Mouse (Mus musculus) c-Kit-positive CD71-positive TER-119-negative erythroid progenitor cells, embryonic 14.5 days (primary cell): Measurements from ENCODE around the gene Ccdc182.

Source experiments
- DNase-seq: peaks from one replicate; pipeline ENCODE4 v3.0.0-alpha.2; 2013; ENCODE audit warnings: low read depth

Gene Ccdc182

GRCm38 (mm10) chr11:88293631-88294393 is at the start of gene Ccdc182:
TSS of gene Ccdc182 (plus strand) at chr11:88294058.
- no peak for DNase-seq

DNA sequence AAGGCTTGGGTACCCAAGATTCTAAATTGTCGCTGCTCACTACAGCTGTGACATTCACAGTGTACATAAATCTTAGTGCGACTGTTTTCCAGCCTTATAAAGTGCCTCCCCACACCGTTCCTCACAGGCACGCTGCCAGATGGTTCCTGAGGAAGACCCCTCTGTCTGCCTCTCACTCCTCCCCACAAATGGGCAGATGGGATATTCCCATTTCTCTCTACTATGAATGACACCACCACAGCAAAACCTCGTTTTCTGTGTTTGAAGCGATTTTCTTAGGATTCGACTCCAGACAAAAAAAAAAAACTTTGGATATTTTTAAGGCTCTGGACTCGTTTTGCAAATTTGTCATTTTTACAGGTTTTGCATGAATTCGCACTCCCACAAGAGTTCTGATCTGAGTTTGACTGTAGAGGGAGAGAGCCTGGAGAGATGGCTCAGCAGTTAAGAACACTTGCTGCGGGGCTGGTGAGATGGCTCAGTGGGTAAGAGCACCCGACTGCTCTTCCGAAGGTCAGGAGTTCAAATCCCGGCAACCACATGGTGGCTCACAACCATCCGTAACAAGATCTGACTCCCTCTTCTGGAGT is 48.2 kb upstream of the Ccdc182 start:
- DNase-seq = no peak

DNA sequence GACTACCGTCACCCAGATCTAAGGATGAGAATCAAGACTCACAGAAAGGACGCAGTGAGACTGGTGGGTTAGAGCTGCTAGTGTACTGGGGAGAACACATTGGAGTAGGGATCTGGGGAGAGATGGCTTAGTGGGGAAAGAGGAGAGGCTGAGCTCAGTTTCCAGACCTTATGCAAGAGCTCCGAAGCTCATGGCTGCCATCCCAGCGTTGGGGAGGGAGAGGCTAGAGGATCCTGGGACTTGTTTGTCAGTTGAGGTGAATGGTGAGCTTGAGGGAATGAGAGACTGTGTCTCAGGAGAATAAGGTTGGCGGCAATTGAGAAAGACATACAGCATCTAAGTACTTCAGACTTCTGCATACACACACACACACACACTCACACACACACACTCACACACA is 45.2 kb upstream of the Ccdc182 start:
- DNase-seq = no peak

DNA sequence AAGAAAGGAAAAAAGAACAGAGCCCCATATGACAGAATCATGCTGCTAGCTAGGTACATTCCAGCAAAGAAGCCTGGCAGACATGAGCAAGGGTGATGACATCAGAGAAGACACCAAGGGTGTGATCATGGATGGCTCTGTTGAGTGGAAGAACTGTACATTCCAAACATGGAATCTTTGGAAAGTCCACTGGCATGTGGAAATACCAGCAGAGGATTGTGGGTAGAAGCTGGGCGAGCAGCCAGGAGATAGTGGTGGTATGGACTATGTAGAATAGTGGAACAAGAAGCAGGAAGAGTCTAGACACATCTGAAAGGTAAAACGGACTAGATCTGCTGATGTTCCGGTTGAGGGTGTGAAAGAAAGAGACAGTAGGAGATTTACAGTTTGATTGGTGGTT is 43.3 kb upstream of the Ccdc182 start:
- no peak for DNase-seq

- no peak for DNase-seq
These were observed 42.6 kb upstream of the Ccdc182 start for GRCm38 (mm10) chr11:88251295-88251694.

- peak; percentile 46 for DNase-seq
These were observed 41.7 kb upstream of the Ccdc182 start for GRCm38 (mm10) chr11:88251972-88252766.

GRCm38 (mm10) chr11:88252767-88253513 is 40.9 kb upstream of the Ccdc182 start:
- no peak for DNase-seq

GRCm38 (mm10) chr11:88253514-88254167 is 40.2 kb upstream of the Ccdc182 start:
- no peak for DNase-seq

DNA sequence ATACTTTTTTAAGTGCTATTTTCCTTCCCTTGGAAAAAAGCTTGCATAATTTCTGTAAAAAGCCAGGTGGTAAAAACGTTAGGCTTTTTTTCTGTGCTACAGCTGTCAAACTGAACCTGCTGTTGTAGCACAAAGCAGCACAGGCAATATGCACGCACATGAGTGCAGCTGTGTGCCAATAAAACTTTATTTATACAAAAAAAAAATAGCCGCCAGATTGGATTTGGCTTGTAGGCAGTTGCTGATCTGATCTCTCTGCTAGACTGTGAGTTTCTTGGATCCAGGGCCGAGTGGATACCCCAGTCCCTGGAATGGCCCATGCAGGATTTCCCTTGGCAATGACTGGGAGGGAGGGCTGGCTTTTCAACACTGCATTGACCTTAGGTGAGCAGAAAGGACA is 36.2 kb upstream of the Ccdc182 start:
- DNase-seq = no peak

GRCm38 (mm10) chr11:88258212-88258611 is 35.6 kb upstream of the Ccdc182 start:
- DNase-seq = peak; percentile 10

GRCm38 (mm10) chr11:88260463-88260862 is 33.4 kb upstream of the Ccdc182 start:
- no peak for DNase-seq

DNA sequence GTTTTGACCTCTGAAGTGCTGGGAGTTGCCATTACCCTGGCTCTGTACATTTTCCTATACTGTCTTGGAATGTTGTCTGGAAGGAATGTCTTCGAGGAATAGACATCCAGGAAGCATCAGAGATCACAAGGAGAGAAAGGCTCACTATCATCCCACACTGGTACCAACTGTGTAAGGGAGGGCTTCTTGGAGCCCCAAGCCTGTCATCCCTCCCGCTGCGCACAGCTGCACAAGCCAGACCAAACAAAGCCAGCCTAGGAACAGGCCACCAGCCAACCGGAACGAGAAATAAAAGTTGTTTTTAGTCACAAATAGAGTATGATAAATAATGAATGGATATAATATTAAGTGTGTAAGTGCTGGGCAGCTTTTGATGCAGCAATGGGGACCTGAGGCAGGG is 29.0 kb upstream of the Ccdc182 start:
- no peak for DNase-seq

- no peak for DNase-seq
These were observed 27.5 kb upstream of the Ccdc182 start for GRCm38 (mm10) chr11:88266311-88266710.

DNA sequence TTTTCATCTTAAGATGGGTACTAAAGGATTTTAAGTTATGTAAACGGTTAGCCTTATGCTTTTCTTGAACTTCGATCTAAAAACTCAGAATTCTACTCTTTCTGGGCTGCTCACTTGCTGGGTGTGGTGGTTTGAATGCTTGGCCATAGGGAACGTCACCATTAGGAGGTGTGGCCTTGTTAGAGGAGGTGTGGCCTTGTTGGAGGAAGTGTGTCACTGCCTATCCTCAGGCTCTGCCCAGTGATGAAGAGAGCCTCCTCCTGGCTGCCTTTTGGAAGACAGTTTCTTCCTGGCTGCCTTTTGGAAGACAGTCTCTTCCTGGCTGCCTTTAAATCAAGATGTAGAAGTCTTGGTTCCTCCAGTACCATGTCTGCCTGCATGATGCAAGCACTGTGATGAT is 22.0 kb upstream of the Ccdc182 start:
- no peak for DNase-seq

DNA sequence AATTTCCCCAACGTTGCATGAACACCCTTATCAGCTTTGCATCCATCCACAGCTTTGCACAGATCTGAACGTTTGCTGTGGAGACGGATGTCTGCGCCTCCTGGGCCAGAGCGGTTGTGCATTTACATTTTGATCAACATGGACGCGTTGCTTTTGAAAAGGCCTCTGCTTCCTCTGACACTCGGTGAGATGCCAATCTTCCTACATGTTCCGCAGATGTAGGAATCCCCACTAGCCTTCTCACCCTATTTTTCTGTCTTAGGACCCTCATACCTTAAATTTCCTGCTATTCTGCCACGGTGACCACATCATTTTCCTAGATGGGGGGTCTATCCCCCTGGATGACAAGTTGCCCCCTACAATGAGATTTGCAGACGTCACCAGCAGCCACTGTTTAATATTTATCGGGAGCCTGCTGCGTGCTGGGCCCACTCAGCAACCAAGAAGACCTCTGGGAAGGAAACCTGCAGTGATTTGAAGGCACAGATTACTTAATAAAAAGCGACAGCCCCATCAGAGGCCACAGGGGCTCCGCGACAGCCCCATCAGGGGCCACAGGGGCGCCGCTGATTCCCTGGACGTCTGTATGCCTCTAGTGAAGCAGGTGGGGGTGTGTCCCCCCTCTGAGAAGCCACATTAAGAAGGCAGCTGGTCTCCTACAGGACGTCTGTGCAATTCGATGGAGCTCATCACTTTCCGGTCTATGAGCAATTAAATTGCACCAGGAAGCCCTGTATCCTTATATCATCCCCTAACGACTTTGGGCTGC is 19.6 kb upstream of the Ccdc182 start:
- DNase-seq = no peak

DNA sequence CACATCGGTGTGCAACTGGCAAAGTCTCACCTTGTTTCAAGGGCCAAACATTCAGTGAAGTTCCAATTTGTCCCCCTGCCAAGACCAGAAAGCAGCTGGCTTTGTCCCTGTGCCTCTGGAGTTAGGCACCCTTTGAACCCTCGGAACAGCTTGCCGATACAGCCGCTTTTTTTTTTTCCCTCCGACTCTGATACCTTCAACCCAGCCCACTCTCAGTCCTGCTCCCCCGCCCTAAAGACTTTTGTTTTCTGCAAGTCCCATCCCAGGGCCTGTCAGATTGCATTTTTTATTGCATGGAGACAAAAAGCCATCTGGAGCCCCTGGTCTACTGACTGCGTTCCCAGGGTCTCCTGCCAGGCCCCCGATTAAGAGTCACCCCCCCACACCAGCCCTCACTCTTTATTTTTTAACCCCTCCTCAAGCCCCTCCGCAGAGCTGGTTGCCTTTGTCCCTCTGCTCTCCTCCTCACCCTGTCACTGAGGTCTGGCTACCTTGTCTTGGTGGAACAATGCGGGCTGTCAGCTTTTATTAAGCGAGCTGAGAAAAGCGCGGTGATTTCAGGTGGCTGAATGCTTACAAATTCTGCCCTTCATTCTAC is 18.9 kb upstream of the Ccdc182 start:
- DNase-seq = no peak

GRCm38 (mm10) chr11:88275949-88276348 is 17.9 kb upstream of the Ccdc182 start:
- DNase-seq = no peak

GRCm38 (mm10) chr11:88276534-88277308 is 17.1 kb upstream of the Ccdc182 start:
- no peak for DNase-seq

- DNase-seq = no peak
These were observed 14.9 kb upstream of the Ccdc182 start for GRCm38 (mm10) chr11:88279006-88279405.

DNA sequence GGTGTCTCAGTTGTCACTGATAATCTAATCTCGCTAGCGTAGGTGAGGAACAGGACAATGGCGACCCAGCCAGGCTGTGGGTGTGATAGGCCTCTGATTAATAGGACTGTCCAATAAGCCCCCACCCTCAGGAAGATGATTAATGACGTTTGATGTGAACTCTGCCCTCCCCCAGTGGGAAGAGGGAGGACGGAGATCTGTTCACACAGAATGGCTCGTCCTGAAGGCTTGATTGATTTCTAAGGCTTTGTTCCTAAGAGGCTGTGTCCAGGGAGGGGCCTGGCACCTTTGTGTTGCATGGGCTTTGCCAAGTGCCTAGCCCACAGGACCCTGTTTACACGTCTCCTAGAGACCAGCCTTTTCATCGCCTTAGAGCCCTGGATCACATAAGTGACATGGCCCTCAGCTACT is 13.4 kb upstream of the Ccdc182 start:
- no peak for DNase-seq
